Mouse (Mus musculus): Measurements from ENCODE around the gene Sele. TPM values are rescaled to one million over a fixed set of nuclear protein-coding genes. Genes with fewer than 3 reads are reported as not detected.

The Sele gene
- polyA plus RNA-seq, 1 experiment from 2014 or later: not detected

- no peak overlapping the region for H3K4me3 ChIP-seq
- 86% methylated on average over 9 of the region's 9 CpGs for WGBS
- H3K27me3 ChIP-seq (ENCODE audit: insufficient read depth, poor library complexity, severe bottlenecking): no peaks in the 10 kb centered on the region
Measured at GRCm38 (mm10) chr1:164053561-164053960, 5.5 kb downstream of the Sele start.

GRCm38 (mm10) chr1:164054800-164055199, 6.8 kb downstream of the Sele start:
- no peak overlapping the region for H3K4me3 ChIP-seq
- no peak for DNase-seq (ENCODE audit: low spot score)
- 36% methylated on average over 2 of the region's 2 CpGs for WGBS
- no peak overlapping the region for H3K27ac ChIP-seq
- no peaks in the 10 kb centered on the region for H3K4me1 ChIP-seq
- no peaks in the 10 kb centered on the region for H3K27me3 ChIP-seq (ENCODE audit: insufficient read depth, poor library complexity, severe bottlenecking)
- no peaks in the 10 kb centered on the region for H3K36me3 ChIP-seq
- H3K9me3 ChIP-seq: no peaks in the 10 kb centered on the region

More at GRCm38 (mm10) chr1:164053561-164053960, 5.5 kb downstream of the Sele start:
- no peak overlapping the region for H3K27ac ChIP-seq
- no peaks in the 10 kb centered on the region for H3K4me1 ChIP-seq
- no peak for DNase-seq (ENCODE audit: low spot score)
- no peaks in the 10 kb centered on the region for H3K9me3 ChIP-seq
- H3K36me3 ChIP-seq: no peaks in the 10 kb centered on the region

- Histone ChIP-seq H3K4me3 (no peak overlapping the region), H3K36me3 (no peaks in the 10 kb centered on the region), H3K27me3 (ENCODE audit: insufficient read depth, poor library complexity, severe bottlenecking) (no peaks in the 10 kb centered on the region), H3K4me1 (no peaks in the 10 kb centered on the region), H3K9me3 (no peaks in the 10 kb centered on the region), H3K27ac (no peak overlapping the region)
- WGBS: 76% methylated on average over 4 of the region's 4 CpGs
- no peak for DNase-seq (ENCODE audit: low spot score)
Measured at GRCm38 (mm10) chr1:164060071-164060470, 12.0 kb downstream of the Sele start.

- Histone ChIP-seq H3K36me3 (no peaks in the 10 kb centered on the region), H3K4me3 (no peak overlapping the region), H3K27me3 (ENCODE audit: insufficient read depth, poor library complexity, severe bottlenecking) (no peaks in the 10 kb centered on the region), H3K27ac (no peak overlapping the region), H3K4me1 (no peaks in the 10 kb centered on the region), H3K9me3 (no peaks in the 10 kb centered on the region)
- no peak for DNase-seq (ENCODE audit: low spot score)
- 35% methylated on average over 4 of the region's 4 CpGs for WGBS
Measured at GRCm38 (mm10) chr1:164061278-164061677, 13.2 kb downstream of the Sele start.

GRCm38 (mm10) chr1:164061925-164062324, 13.9 kb downstream of the Sele start, which contains the start of gene Sell:
Sell (plus strand) TSS chr1:164061982.
- Histone ChIP-seq H3K4me1 (no peaks in the 10 kb centered on the region), H3K9me3 (no peaks in the 10 kb centered on the region), H3K27me3 (ENCODE audit: insufficient read depth, poor library complexity, severe bottlenecking) (no peaks in the 10 kb centered on the region), H3K4me3 (no peak within 1 kb of the TSS), H3K36me3 (no peaks in the 10 kb centered on the region), H3K27ac (no peak within 1 kb of the TSS)
- DNase-seq (ENCODE audit: low spot score): no peak
- WGBS: 69% methylated on average over 4 of the region's 4 CpGs

GRCm38 (mm10) chr1:164062856-164063255, 14.8 kb downstream of the Sele start:
- Histone ChIP-seq H3K4me3 (no peak overlapping the region), H3K27ac (no peak overlapping the region), H3K36me3 (no peaks in the 10 kb centered on the region), H3K4me1 (no peaks in the 10 kb centered on the region), H3K9me3 (no peaks in the 10 kb centered on the region), H3K27me3 (ENCODE audit: insufficient read depth, poor library complexity, severe bottlenecking) (no peaks in the 10 kb centered on the region)
- WGBS: 65% methylated on average over 2 of the region's 2 CpGs
- no peak for DNase-seq (ENCODE audit: low spot score)

- Histone ChIP-seq H3K36me3 (no peaks in the 10 kb centered on the region), H3K27ac (no peak overlapping the region), H3K4me1 (no peaks in the 10 kb centered on the region), H3K4me3 (no peak overlapping the region), H3K27me3 (ENCODE audit: insufficient read depth, poor library complexity, severe bottlenecking) (no peaks in the 10 kb centered on the region), H3K9me3 (no peaks in the 10 kb centered on the region)
- DNase-seq (ENCODE audit: low spot score): no peak
- WGBS: 66% methylated on average over 3 of the region's 3 CpGs
Measured at GRCm38 (mm10) chr1:164063745-164064144, 15.7 kb downstream of the Sele start.

- Histone ChIP-seq H3K27me3 (ENCODE audit: insufficient read depth, poor library complexity, severe bottlenecking) (no peaks in the 10 kb centered on the region), H3K36me3 (no peaks in the 10 kb centered on the region), H3K4me1 (no peaks in the 10 kb centered on the region), H3K9me3 (no peaks in the 10 kb centered on the region), H3K4me3 (no peak overlapping the region), H3K27ac (no peak overlapping the region)
- DNase-seq (ENCODE audit: low spot score): no peak
Measured at GRCm38 (mm10) chr1:164069261-164069660, 21.2 kb downstream of the Sele start.

GRCm38 (mm10) chr1:164070461-164070860, 22.4 kb downstream of the Sele start:
- H3K27ac ChIP-seq: no peak overlapping the region
- H3K9me3 ChIP-seq: no peaks in the 10 kb centered on the region
- no peak for DNase-seq (ENCODE audit: low spot score)
- no peaks in the 10 kb centered on the region for H3K27me3 ChIP-seq (ENCODE audit: insufficient read depth, poor library complexity, severe bottlenecking)
- H3K36me3 ChIP-seq: no peaks in the 10 kb centered on the region
- 83% methylated on average over 4 of the region's 4 CpGs for WGBS
- H3K4me3 ChIP-seq: no peak overlapping the region
- H3K4me1 ChIP-seq: no peaks in the 10 kb centered on the region

GRCm38 (mm10) chr1:164071111-164071510, 23.1 kb downstream of the Sele start:
- Histone ChIP-seq H3K9me3 (no peaks in the 10 kb centered on the region), H3K4me3 (no peak overlapping the region), H3K27me3 (ENCODE audit: insufficient read depth, poor library complexity, severe bottlenecking) (no peaks in the 10 kb centered on the region), H3K36me3 (no peaks in the 10 kb centered on the region), H3K4me1 (no peaks in the 10 kb centered on the region), H3K27ac (no peak overlapping the region)
- DNase-seq (ENCODE audit: low spot score): no peak
- 77% methylated on average over 7 of the region's 7 CpGs for WGBS

- Histone ChIP-seq H3K27me3 (ENCODE audit: insufficient read depth, poor library complexity, severe bottlenecking) (no peaks in the 10 kb centered on the region), H3K4me1 (no peaks in the 10 kb centered on the region), H3K36me3 (no peaks in the 10 kb centered on the region), H3K9me3 (no peaks in the 10 kb centered on the region), H3K4me3 (no peak overlapping the region), H3K27ac (no peak overlapping the region)
- WGBS: 91% methylated on average over 4 of the region's 4 CpGs
- no peak for DNase-seq (ENCODE audit: low spot score)
Measured at GRCm38 (mm10) chr1:164072001-164072400, 24.0 kb downstream of the Sele start.

GRCm38 (mm10) chr1:164073091-164073490, 25.1 kb downstream of the Sele start:
- WGBS: 82% methylated on average over 9 of the region's 9 CpGs
- Histone ChIP-seq H3K9me3 (no peaks in the 10 kb centered on the region), H3K4me3 (no peak overlapping the region), H3K27me3 (ENCODE audit: insufficient read depth, poor library complexity, severe bottlenecking) (no peaks in the 10 kb centered on the region), H3K36me3 (no peaks in the 10 kb centered on the region), H3K4me1 (no peaks in the 10 kb centered on the region), H3K27ac (no peak overlapping the region)
- no peak for DNase-seq (ENCODE audit: low spot score)

GRCm38 (mm10) chr1:164073803-164074202, 25.8 kb downstream of the Sele start:
- Histone ChIP-seq H3K27me3 (ENCODE audit: insufficient read depth, poor library complexity, severe bottlenecking) (no peaks in the 10 kb centered on the region), H3K27ac (no peak overlapping the region), H3K9me3 (no peaks in the 10 kb centered on the region), H3K4me3 (no peak overlapping the region), H3K36me3 (no peaks in the 10 kb centered on the region), H3K4me1 (no peaks in the 10 kb centered on the region)
- no peak for DNase-seq (ENCODE audit: low spot score)
- WGBS: 56% methylated on average over 7 of the region's 7 CpGs

GRCm38 (mm10) chr1:164074606-164075140, 26.6 kb downstream of the Sele start:
- 82% methylated on average over 2 of the region's 2 CpGs for WGBS

More at GRCm38 (mm10) chr1:164074606-164075140, 26.6 kb downstream of the Sele start:
- Histone ChIP-seq H3K4me1 (no peaks in the 10 kb centered on the region), H3K27me3 (ENCODE audit: insufficient read depth, poor library complexity, severe bottlenecking) (no peaks in the 10 kb centered on the region), H3K36me3 (no peaks in the 10 kb centered on the region), H3K4me3 (no peak overlapping the region), H3K27ac (no peak overlapping the region), H3K9me3 (no peaks in the 10 kb centered on the region)
- no peak for DNase-seq (ENCODE audit: low spot score)

All from heart, embryonic 10.5 days (tissue).